13 mouse cellular contexts compared by ENCODE assay signal in the genomic region with DNA sequence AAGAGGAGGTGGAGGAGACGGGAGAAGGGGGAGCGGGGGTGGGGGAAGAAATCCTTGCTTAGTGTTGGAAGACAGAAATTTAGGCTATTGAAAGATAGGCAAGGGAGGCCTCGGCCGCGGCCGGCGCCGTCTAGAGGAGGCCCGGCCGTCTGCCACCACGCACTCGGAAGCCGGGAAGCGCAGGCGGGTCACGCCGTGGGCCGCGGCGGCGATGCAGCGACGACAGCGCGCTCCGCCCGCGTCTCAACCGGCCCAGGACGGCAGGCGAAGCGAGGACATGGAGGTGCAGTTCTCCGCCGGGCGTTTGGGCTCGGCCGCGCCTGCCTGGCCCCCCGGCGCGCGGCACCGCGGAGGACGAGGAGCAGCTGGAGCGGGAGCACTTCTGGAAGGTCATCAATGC.
DNase-seq lines count a peak whose midpoint lies in the region; ATAC-seq and TF ChIP-seq lines count a peak whose summit lies in the region.
"Had no signal": no experiment of that assay in that cellular context is flagged by ENCODE, and none has a peak within 500 bp of the region (broad histone marks: within the 10 kb centered on the region; RNA-seq: fewer than 3 reads in every experiment).

No protein-coding gene starts in this region.

- WGBS in kidney, embryonic 16.5 days, result 13% methylated on average over 46 of the region's 46 CpGs
- WGBS in embryonic facial prominence, embryonic 13.5 days, result 18% methylated on average over 46 of the region's 46 CpGs
- 15% methylated on average over 45 of the region's 46 CpGs for WGBS in limb, embryonic 14.5 days

- peak overlapping the region; percentile 46 for H3K4me2 ChIP-seq in kidney, embryonic 16.5 days (replicated peaks; ENCODE audit: low read depth, low read length)
- H3K4me2 ChIP-seq in embryonic facial prominence, embryonic 13.5 days, result peak overlapping the region; percentile 33
- H3K4me2 ChIP-seq in limb, embryonic 14.5 days (replicated peaks; ENCODE audit: low read depth, low read length, severe bottlenecking), result peak overlapping the region; percentile 37

- no peak overlapping the region for H3K9ac ChIP-seq in kidney, embryonic 16.5 days (replicated peaks; ENCODE audit: low read length)
- no peak overlapping the region for H3K9ac ChIP-seq in embryonic facial prominence, embryonic 13.5 days
- no peak overlapping the region for H3K9ac ChIP-seq in limb, embryonic 14.5 days (ENCODE audit: low read depth, low read length, severe bottlenecking)

- TF ChIP-seq POLR2A in limb, embryonic 14.5 days (IDR thresholded peaks at IDR 0.05; ENCODE audit: borderline replicate concordance, extremely low read depth, insufficient read depth, insufficient read length), result no peak

- no peaks in the 10 kb centered on the region for H3K27me3 ChIP-seq in kidney, embryonic 16.5 days (ENCODE audit: insufficient read depth, low read length)
- peaks cover 5% of the 10 kb centered on the region; the same call in 1 of the 2 replicates for H3K27me3 ChIP-seq in embryonic facial prominence, embryonic 13.5 days
- no peaks in the 10 kb centered on the region for H3K27me3 ChIP-seq in limb, embryonic 14.5 days (ENCODE audit: control insufficient read depth, insufficient read depth, low read length)
- H3K27me3 ChIP-seq: megakaryocyte, embryonic 14.5 days had no signal

- peak; percentile 0 for DNase-seq in embryo, embryonic 11 days
- DNase-seq in embryo, embryonic 10 days (ENCODE audit: low spot score), result no peak
- DNase-seq in kidney, postnatal 10 days, result no peak
- no peak for DNase-seq in limb, embryonic 14.5 days (ENCODE audit: low spot score)
- DNase-seq in cerebellum, adult 9-10 months, result no peak
- DNase-seq in cerebellum, postnatal 10 days, result no peak
- DNase-seq: adrenal gland, postnatal 36 days; cerebellum, adult 18-20 months; gastrocnemius, postnatal 25 days had no signal

- ATAC-seq in kidney, embryonic 16.5 days (ENCODE audit: low FRiP score, low TSS enrichment), result no peak
- no peak for ATAC-seq in embryonic facial prominence, embryonic 13.5 days (ENCODE audit: insufficient number of reproducible peaks, insufficient read depth, low FRiP score, low TSS enrichment, low read depth)
- ATAC-seq in limb, embryonic 14.5 days (ENCODE audit: low FRiP score, low read depth), result no peak

- H3K27ac ChIP-seq in kidney, embryonic 16.5 days (ENCODE audit: low read length), result no peak overlapping the region
- H3K27ac ChIP-seq in embryonic facial prominence, embryonic 13.5 days, result no peak overlapping the region
- no peak overlapping the region for H3K27ac ChIP-seq in limb, embryonic 14.5 days (replicated peaks; ENCODE audit: low read depth, low read length)
- H3K27ac ChIP-seq: layer of hippocampus, adult 2 months had no signal

- H3K4me1 ChIP-seq in kidney, embryonic 16.5 days (ENCODE audit: insufficient read depth, low read length), result no peaks in the 10 kb centered on the region
- no peaks in the 10 kb centered on the region for H3K4me1 ChIP-seq in embryonic facial prominence, embryonic 13.5 days
- no peaks in the 10 kb centered on the region for H3K4me1 ChIP-seq in limb, embryonic 14.5 days (ENCODE audit: control insufficient read depth, insufficient read depth, low read length)
- H3K4me1 ChIP-seq: megakaryocyte, embryonic 14.5 days had no signal

- H3K4me3 ChIP-seq in kidney, embryonic 16.5 days (ENCODE audit: low read length), result peak overlapping the region; percentile 26
- H3K4me3 ChIP-seq in embryonic facial prominence, embryonic 13.5 days, result no peak overlapping the region
- H3K4me3 ChIP-seq in limb, embryonic 14.5 days (replicated peaks; ENCODE audit: low read length), result no peak overlapping the region; the same call in 1 of the 2 replicates
- H3K4me3 ChIP-seq: layer of hippocampus, adult 2 months; megakaryocyte, embryonic 14.5 days had no signal

- 0 out of 2 replicates have a peak, but pooled peaks cover 3% of the 10 kb centered on the region for H3K9me3 ChIP-seq in kidney, embryonic 16.5 days (ENCODE audit: low read length)
- H3K9me3 ChIP-seq in embryonic facial prominence, embryonic 13.5 days, result peaks cover 5% of the 10 kb centered on the region; the same call in 1 of the 2 replicates
- H3K9me3 ChIP-seq in limb, embryonic 14.5 days (ENCODE audit: control insufficient read depth, low read length), result no peaks in the 10 kb centered on the region
- H3K9me3 ChIP-seq: megakaryocyte, embryonic 14.5 days had no signal

- no peaks in the 10 kb centered on the region for H3K36me3 ChIP-seq in kidney, embryonic 16.5 days (ENCODE audit: insufficient read depth, low read length)
- H3K36me3 ChIP-seq in embryonic facial prominence, embryonic 13.5 days, result no peaks in the 10 kb centered on the region
- H3K36me3 ChIP-seq in limb, embryonic 14.5 days (ENCODE audit: control insufficient read depth, insufficient read depth, low read length), result no peaks in the 10 kb centered on the region
